9 mouse cellular contexts compared by ENCODE assay signal in genomic region chr7:101725081-101725480, GRCm38 (mm10).
DNase-seq lines count a peak whose midpoint lies in the region; ATAC-seq and TF ChIP-seq lines count a peak whose summit lies in the region.
"Had no signal": no experiment of that assay in that cellular context is flagged by ENCODE, and none has a peak within 500 bp of the region (broad histone marks: within the 10 kb centered on the region; RNA-seq: fewer than 3 reads in every experiment).

No protein-coding gene starts in this region.

- no peak for TF ChIP-seq POLR2A in kidney, adult 2 months (IDR thresholded peaks at IDR 0.05; ENCODE audit: low read depth, low read length)

- peak; percentile 78 for TF ChIP-seq CTCF in layer of hippocampus, adult 2 months (conservative IDR thresholded peaks at IDR 0.05)
- peak; percentile 73 for TF ChIP-seq CTCF in E14TG2a.4 (conservative IDR thresholded peaks at IDR 0.05; ENCODE audit: low read length)
- TF ChIP-seq CTCF in kidney, adult 2 months (conservative IDR thresholded peaks at IDR 0.05; ENCODE audit: insufficient read depth, insufficient read length, low read depth, low read length): peak; percentile 54

- DNase-seq in layer of hippocampus, adult 2 months (ENCODE audit: low spot score in 2 of 2): no peak
- DNase-seq in layer of hippocampus, postnatal 36 days: no peak
- peak; percentile 58 for DNase-seq in adrenal gland, postnatal 10 days
- peak; percentile 34 for DNase-seq in kidney, adult 2 months
- DNase-seq in left cerebral cortex, adult 9 months (ENCODE audit: low spot score in 2 of 2): no peak

- peaks cover 38% of the 10 kb centered on the region for H3K36me3 ChIP-seq in E14TG2a.4 (ENCODE audit: insufficient read depth, low read length)
- H3K36me3 ChIP-seq in kidney, adult 2 months (ENCODE audit: control insufficient read depth, insufficient read depth, low read length): no peaks in the 10 kb centered on the region
- H3K36me3 ChIP-seq in neural tube, embryonic 15.5 days: 0 out of 2 replicates have a peak, but pooled peaks cover 8% of the 10 kb centered on the region
- H3K36me3 ChIP-seq: embryonic facial prominence, embryonic 15.5 days had no signal

- peaks cover 6% of the 10 kb centered on the region for H3K4me1 ChIP-seq in E14TG2a.4 (replicated peaks; ENCODE audit: low read depth, low read length)
- H3K4me1 ChIP-seq in kidney, adult 2 months (ENCODE audit: control insufficient read depth, insufficient read depth, low read length): no peaks in the 10 kb centered on the region
- peaks cover 3% of the 10 kb centered on the region; the same call in 1 of the 2 replicates for H3K4me1 ChIP-seq in neural tube, embryonic 15.5 days
- H3K4me1 ChIP-seq: embryonic facial prominence, embryonic 15.5 days had no signal

- H3K9ac ChIP-seq in neural tube, embryonic 15.5 days (replicated peaks): no peak overlapping the region
- H3K9ac ChIP-seq: embryonic facial prominence, embryonic 15.5 days had no signal

- H3K9me3 ChIP-seq in E14TG2a.4 (ENCODE audit: low read length): no peaks in the 10 kb centered on the region
- H3K9me3 ChIP-seq in neural tube, embryonic 15.5 days (replicated peaks): no peaks in the 10 kb centered on the region
- H3K9me3 ChIP-seq: embryonic facial prominence, embryonic 15.5 days had no signal

- peak; percentile 20; the same call in 1 of the 2 replicates for ATAC-seq in neural tube, embryonic 15.5 days (ENCODE audit: low FRiP score)
- no peak for ATAC-seq in activated CD4-positive, CD25-positive, alpha-beta regulatory T cell, adult 4 months

- no peak overlapping the region for H3K4me3 ChIP-seq in layer of hippocampus, adult 2 months
- no peak overlapping the region for H3K4me3 ChIP-seq in E14TG2a.4 (replicated peaks; ENCODE audit: low read length)
- no peak overlapping the region for H3K4me3 ChIP-seq in kidney, adult 2 months (ENCODE audit: insufficient read depth, low read depth, low read length)
- no peak overlapping the region for H3K4me3 ChIP-seq in neural tube, embryonic 15.5 days (replicated peaks)
- H3K4me3 ChIP-seq: embryonic facial prominence, embryonic 15.5 days had no signal

- no peak overlapping the region for H3K4me2 ChIP-seq in neural tube, embryonic 15.5 days
- H3K4me2 ChIP-seq: embryonic facial prominence, embryonic 15.5 days had no signal

- no peaks in the 10 kb centered on the region for H3K27me3 ChIP-seq in E14TG2a.4 (ENCODE audit: insufficient read depth, low read length)
- H3K27me3 ChIP-seq in kidney, adult 2 months (replicated peaks; ENCODE audit: control insufficient read depth, insufficient read depth, low read length): no peaks in the 10 kb centered on the region
- H3K27me3 ChIP-seq in neural tube, embryonic 15.5 days (replicated peaks): no peaks in the 10 kb centered on the region
- H3K27me3 ChIP-seq: embryonic facial prominence, embryonic 15.5 days had no signal

- no peak overlapping the region for H3K27ac ChIP-seq in layer of hippocampus, adult 2 months
- H3K27ac ChIP-seq in kidney, adult 2 months (ENCODE audit: insufficient read depth, low read depth, low read length): no peak overlapping the region
- H3K27ac ChIP-seq in neural tube, embryonic 15.5 days (replicated peaks): no peak overlapping the region
- H3K27ac ChIP-seq: embryonic facial prominence, embryonic 15.5 days had no signal

- WGBS in kidney, adult 2 months: 92% methylated on average over 4 of the region's 4 CpGs
- WGBS in neural tube, embryonic 15.5 days: 53% methylated on average over 4 of the region's 4 CpGs

Comparison
In these comparisons a context has a peak if more than half of its experiments do, and no peak if none do; other contexts are left out.
1. DNase-seq: peak in adrenal gland, postnatal 10 days (single experiment) and kidney, adult 2 months (single experiment); none in layer of hippocampus, adult 2 months (0 of 2), layer of hippocampus, postnatal 36 days (0 of 2) and left cerebral cortex, adult 9 months (0 of 2).
2. Peak in every context shown above with its lines, with median percentiles within 50 percentile points of each other: CTCF ChIP-seq.